Mouse (Mus musculus) embryonic facial prominence, embryonic 12.5 days (tissue): ENCODE measurements around the gene Rin3. TPM values are rescaled to one million over a fixed set of nuclear protein-coding genes. Genes with fewer than 3 reads are reported as not detected.

Source experiments
- ATAC-seq: fragments of 200-750 bp; cut with Nextera tagmentation; 2 replicates; pipeline ENCODE4 v1.8.0; 2017; ENCODE audit not compliant: insufficient number of reproducible peaks, insufficient read depth, low FRiP score, low TSS enrichment
- H3K27ac ChIP-seq: fragments of 300-500 bp; sonication (generic); 2 replicates; pipeline ENCODE4 v1.5.1; 2016; ENCODE audit warnings: mild to moderate bottlenecking
- H3K27me3 ChIP-seq: fragments of 300-500 bp; sonication (generic); 2 replicates; pipeline ENCODE4 v1.6.1; 2016; ENCODE audit warnings: mild to moderate bottlenecking, moderate library complexity
- H3K36me3 ChIP-seq: fragments of 300-500 bp; sonication (generic); 2 replicates; pipeline ENCODE4 v1.6.1; 2016; ENCODE audit warnings: mild to moderate bottlenecking
- H3K4me1 ChIP-seq: fragments of 300-500 bp; sonication (generic); 2 replicates; pipeline ENCODE4 v1.6.1; 2016
- H3K4me2 ChIP-seq: fragments of 300-500 bp; sonication (generic); replicated peaks from 2 replicates; pipeline ENCODE4 v1.6.1; 2016; ENCODE audit warnings: mild to moderate bottlenecking, moderate library complexity
- H3K4me3 ChIP-seq: fragments of 300-500 bp; sonication (generic); 2 replicates; pipeline ENCODE4 v1.5.1; 2016; ENCODE audit warnings: mild to moderate bottlenecking
- H3K9ac ChIP-seq: fragments of 300-500 bp; sonication (generic); 2 replicates; pipeline ENCODE4 v1.6.1; 2016; ENCODE audit warnings: mild to moderate bottlenecking, moderate library complexity
- H3K9me3 ChIP-seq: fragments of 300-500 bp; sonication (generic); 2 replicates; pipeline ENCODE4 v1.6.1; 2016; ENCODE audit warnings: mild to moderate bottlenecking, moderate library complexity
- WGBS: fragments of 180-500 bp; shearing (Covaris S2); methylation state at CpG from one replicate; pipeline ENCODE4 v1.1.7; 2016; 5-methylcytosine and 5-hydroxymethylcytosine counted together
- polyA plus RNA-seq: library from polyadenylated mRNA; unstranded; fragments of >200 nt; fragmentation: Nextera tagmentation; extraction: Ambion mirVana; gene quantifications from 2 replicates; pipeline ENCODE4 v1.2.1, GENCODE M21; 2016

The Rin3 gene
- polyA plus RNA-seq, 1 experiment from 2014 or later, result 5.5 TPM

- ATAC-seq, result no peak
- Histone ChIP-seq H3K4me3 (no peak overlapping the region), H3K27me3 (no peaks in the 10 kb centered on the region), H3K4me1 (peaks cover 18% of the 10 kb centered on the region; the same call in 1 of the 2 replicates), H3K9ac (no peak overlapping the region), H3K4me2 (no peak overlapping the region), H3K9me3 (no peaks in the 10 kb centered on the region), H3K27ac (no peak overlapping the region), H3K36me3 (no peaks in the 10 kb centered on the region)
- 82% methylated on average over 7 of the region's 7 CpGs for WGBS
Observed at GRCm38 (mm10) chr12:102292501-102293215, 9.8 kb downstream of the Rin3 start.

GRCm38 (mm10) chr12:102294634-102295033, 11.8 kb downstream of the Rin3 start:
- Histone ChIP-seq H3K9me3 (no peaks in the 10 kb centered on the region), H3K27me3 (no peaks in the 10 kb centered on the region), H3K4me1 (peaks cover 15% of the 10 kb centered on the region; the same call in 1 of the 2 replicates), H3K4me2 (no peak overlapping the region), H3K9ac (no peak overlapping the region), H3K27ac (no peak overlapping the region), H3K4me3 (no peak overlapping the region), H3K36me3 (no peaks in the 10 kb centered on the region)
- WGBS, result 76% methylated on average over 5 of the region's 5 CpGs
- ATAC-seq, result no peak

- Histone ChIP-seq H3K4me3 (no peak overlapping the region), H3K4me2 (no peak overlapping the region), H3K9me3 (no peaks in the 10 kb centered on the region), H3K36me3 (no peaks in the 10 kb centered on the region), H3K27me3 (no peaks in the 10 kb centered on the region), H3K9ac (no peak overlapping the region), H3K27ac (no peak overlapping the region), H3K4me1 (peaks cover 15% of the 10 kb centered on the region; the same call in 1 of the 2 replicates)
- ATAC-seq, result no peak
- WGBS, result 66% methylated on average over 7 of the region's 7 CpGs
Observed at GRCm38 (mm10) chr12:102295230-102295629, 12.4 kb downstream of the Rin3 start.

- Histone ChIP-seq H3K9me3 (no peaks in the 10 kb centered on the region), H3K27me3 (no peaks in the 10 kb centered on the region), H3K9ac (no peak overlapping the region), H3K4me1 (peaks cover 15% of the 10 kb centered on the region; the same call in 1 of the 2 replicates), H3K27ac (no peak overlapping the region), H3K36me3 (no peaks in the 10 kb centered on the region), H3K4me2 (no peak overlapping the region), H3K4me3 (no peak overlapping the region)
- 79% methylated on average over 8 of the region's 8 CpGs for WGBS
- ATAC-seq, result no peak
Observed at GRCm38 (mm10) chr12:102295662-102296061, 12.8 kb downstream of the Rin3 start.

- H3K9ac ChIP-seq, result no peak overlapping the region
- no peaks in the 10 kb centered on the region for H3K9me3 ChIP-seq
- H3K36me3 ChIP-seq, result no peaks in the 10 kb centered on the region
- ATAC-seq, result no peak
- no peak overlapping the region for H3K4me3 ChIP-seq
- no peaks in the 10 kb centered on the region for H3K27me3 ChIP-seq
- H3K27ac ChIP-seq, result no peak overlapping the region
- H3K4me1 ChIP-seq, result peaks cover 15% of the 10 kb centered on the region; the same call in 1 of the 2 replicates
- no peak overlapping the region for H3K4me2 ChIP-seq
- WGBS, result 75% methylated on average over 1 of the region's 1 CpGs
Observed at GRCm38 (mm10) chr12:102296361-102296760, 13.5 kb downstream of the Rin3 start.

- Histone ChIP-seq H3K27ac (no peak overlapping the region), H3K4me1 (peaks cover 10% of the 10 kb centered on the region; the same call in 1 of the 2 replicates), H3K9ac (no peak overlapping the region), H3K4me2 (no peak overlapping the region), H3K36me3 (no peaks in the 10 kb centered on the region), H3K27me3 (no peaks in the 10 kb centered on the region), H3K4me3 (no peak overlapping the region), H3K9me3 (no peaks in the 10 kb centered on the region)
- 85% methylated on average over 4 of the region's 4 CpGs for WGBS
- ATAC-seq, result no peak
Observed at GRCm38 (mm10) chr12:102296967-102297366, 14.1 kb downstream of the Rin3 start.

- Histone ChIP-seq H3K27ac (no peak overlapping the region), H3K4me3 (no peak overlapping the region), H3K4me2 (no peak overlapping the region), H3K27me3 (no peaks in the 10 kb centered on the region), H3K4me1 (peaks cover 16% of the 10 kb centered on the region), H3K36me3 (no peaks in the 10 kb centered on the region), H3K9ac (no peak overlapping the region), H3K9me3 (no peaks in the 10 kb centered on the region)
- ATAC-seq, result no peak
- 54% methylated on average over 5 of the region's 5 CpGs for WGBS
Observed at GRCm38 (mm10) chr12:102299209-102299608, 16.4 kb downstream of the Rin3 start.

- 67% methylated on average over 1 of the region's 1 CpGs for WGBS
- Histone ChIP-seq H3K9ac (no peak overlapping the region), H3K9me3 (no peaks in the 10 kb centered on the region), H3K27me3 (no peaks in the 10 kb centered on the region), H3K4me1 (peaks cover 23% of the 10 kb centered on the region), H3K36me3 (no peaks in the 10 kb centered on the region), H3K4me2 (no peak overlapping the region), H3K27ac (no peak overlapping the region), H3K4me3 (no peak overlapping the region)
- no peak for ATAC-seq
Observed at GRCm38 (mm10) chr12:102301585-102301984, 18.7 kb downstream of the Rin3 start.

- ATAC-seq, result no peak
- Histone ChIP-seq H3K9ac (no peak overlapping the region), H3K27me3 (no peaks in the 10 kb centered on the region), H3K4me2 (no peak overlapping the region), H3K9me3 (no peaks in the 10 kb centered on the region), H3K27ac (no peak overlapping the region), H3K36me3 (no peaks in the 10 kb centered on the region), H3K4me3 (no peak overlapping the region), H3K4me1 (peaks cover 23% of the 10 kb centered on the region)
- WGBS, result 77% methylated on average over 9 of the region's 9 CpGs
Observed at GRCm38 (mm10) chr12:102302322-102302721, 19.5 kb downstream of the Rin3 start.

- no peak overlapping the region for H3K9ac ChIP-seq
- no peak for ATAC-seq
- peaks cover 26% of the 10 kb centered on the region for H3K4me1 ChIP-seq
- 53% methylated on average over 4 of the region's 4 CpGs for WGBS
- H3K4me3 ChIP-seq, result no peak overlapping the region
- no peaks in the 10 kb centered on the region for H3K27me3 ChIP-seq
- H3K9me3 ChIP-seq, result no peaks in the 10 kb centered on the region
- no peaks in the 10 kb centered on the region for H3K36me3 ChIP-seq
- no peak overlapping the region for H3K27ac ChIP-seq
- no peak overlapping the region for H3K4me2 ChIP-seq
Observed at GRCm38 (mm10) chr12:102302831-102303351, 20.0 kb downstream of the Rin3 start.

- H3K9ac ChIP-seq, result no peak overlapping the region
- peaks cover 32% of the 10 kb centered on the region for H3K4me1 ChIP-seq
- 34% methylated on average over 7 of the region's 7 CpGs for WGBS
- H3K27me3 ChIP-seq, result no peaks in the 10 kb centered on the region
- H3K9me3 ChIP-seq, result no peaks in the 10 kb centered on the region
- ATAC-seq, result no peak
- no peaks in the 10 kb centered on the region for H3K36me3 ChIP-seq
- H3K4me3 ChIP-seq, result no peak overlapping the region
- no peak overlapping the region for H3K4me2 ChIP-seq
- H3K27ac ChIP-seq, result no peak overlapping the region
Observed at GRCm38 (mm10) chr12:102303867-102304266, 21.0 kb downstream of the Rin3 start.

GRCm38 (mm10) chr12:102305069-102305836, 22.4 kb downstream of the Rin3 start:
- H3K4me3 ChIP-seq, result no peak overlapping the region
- H3K27ac ChIP-seq, result no peak overlapping the region
- no peak overlapping the region for H3K4me2 ChIP-seq
- H3K9ac ChIP-seq, result no peak overlapping the region
- 57% methylated on average over 10 of the region's 10 CpGs for WGBS
- no peaks in the 10 kb centered on the region for H3K9me3 ChIP-seq
- H3K4me1 ChIP-seq, result peaks cover 32% of the 10 kb centered on the region
- H3K36me3 ChIP-seq, result no peaks in the 10 kb centered on the region
- ATAC-seq, result no peak
- H3K27me3 ChIP-seq, result no peaks in the 10 kb centered on the region
